Comparison of ENCODE assay signal across 11 mouse cellular contexts in genomic region chr5:140073671-140074116, GRCm38 (mm10).
A peak's percentile ranks its signal among the peaks of the same experiment; 100 is the strongest.
DNase-seq lines count a peak whose midpoint lies in the region; ATAC-seq and TF ChIP-seq lines count a peak whose summit lies in the region.
"Had no signal": no experiment of that assay in that cellular context is flagged by ENCODE, and none has a peak within 500 bp of the region (broad histone marks: within the 10 kb centered on the region; RNA-seq: fewer than 3 reads in every experiment).

No protein-coding gene starts in this region.

- ATAC-seq in embryonic facial prominence, embryonic 14.5 days (ENCODE audit: low read depth): peak; percentile 67
- ATAC-seq in hindbrain, embryonic 14.5 days (ENCODE audit: low FRiP score): peak; percentile 72; the same call in 1 of the 2 replicates
- peak; percentile 58; the same call in 1 of the 2 replicates for ATAC-seq in midbrain, postnatal 0 days (ENCODE audit: low FRiP score)
- no peak for ATAC-seq in kidney, embryonic 16.5 days (ENCODE audit: low FRiP score, low TSS enrichment)
- ATAC-seq: liver, postnatal 0 days had no signal

- H3K4me1 ChIP-seq in embryonic facial prominence, embryonic 14.5 days (ENCODE audit: control insufficient read depth, insufficient read depth, low read length): peaks cover 12% of the 10 kb centered on the region; the same call in 1 of the 2 replicates
- peaks cover 32% of the 10 kb centered on the region for H3K4me1 ChIP-seq in hindbrain, embryonic 14.5 days (replicated peaks; ENCODE audit: control insufficient read depth, insufficient read depth, low read length)
- H3K4me1 ChIP-seq in midbrain, postnatal 0 days (ENCODE audit: insufficient read depth, low read length): peaks cover 14% of the 10 kb centered on the region; the same call in 1 of the 2 replicates
- no peaks in the 10 kb centered on the region for H3K4me1 ChIP-seq in kidney, embryonic 16.5 days (ENCODE audit: insufficient read depth, low read length)

- H3K4me3 ChIP-seq in embryonic facial prominence, embryonic 14.5 days (ENCODE audit: low read depth, low read length): no peak overlapping the region
- H3K4me3 ChIP-seq in hindbrain, embryonic 14.5 days (replicated peaks; ENCODE audit: low read length): no peak overlapping the region
- no peak overlapping the region for H3K4me3 ChIP-seq in midbrain, postnatal 0 days (ENCODE audit: low read depth, low read length)
- H3K4me3 ChIP-seq in kidney, embryonic 16.5 days (ENCODE audit: low read length): no peak overlapping the region
- H3K4me3 ChIP-seq: gastrocnemius, adult 2 months; kidney, embryonic 15.5 days had no signal

- H3K27me3 ChIP-seq in embryonic facial prominence, embryonic 14.5 days (replicated peaks; ENCODE audit: control insufficient read depth, insufficient read depth, low read length): no peaks in the 10 kb centered on the region
- H3K27me3 ChIP-seq in hindbrain, embryonic 14.5 days (ENCODE audit: control insufficient read depth, insufficient read depth, low read length): no peaks in the 10 kb centered on the region
- no peaks in the 10 kb centered on the region for H3K27me3 ChIP-seq in midbrain, postnatal 0 days (ENCODE audit: insufficient read depth, low read length)
- H3K27me3 ChIP-seq in kidney, embryonic 16.5 days (ENCODE audit: insufficient read depth, low read length): no peaks in the 10 kb centered on the region
- H3K27me3 ChIP-seq: CH12.LX; kidney, embryonic 15.5 days had no signal

- WGBS in embryonic facial prominence, embryonic 14.5 days: 36% methylated on average over 12 of the region's 12 CpGs
- WGBS in hindbrain, embryonic 14.5 days: 18% methylated on average over 12 of the region's 12 CpGs
- WGBS in midbrain, postnatal 0 days: 17% methylated on average over 12 of the region's 12 CpGs
- WGBS in kidney, embryonic 16.5 days: 41% methylated on average over 12 of the region's 12 CpGs

- no peak overlapping the region for H3K4me2 ChIP-seq in embryonic facial prominence, embryonic 14.5 days (ENCODE audit: low read depth, low read length)
- H3K4me2 ChIP-seq in hindbrain, embryonic 14.5 days (replicated peaks): no peak overlapping the region
- H3K4me2 ChIP-seq in midbrain, postnatal 0 days (ENCODE audit: low read depth, low read length, poor library complexity, severe bottlenecking): no peak overlapping the region
- H3K4me2 ChIP-seq in kidney, embryonic 16.5 days (replicated peaks; ENCODE audit: low read depth, low read length): no peak overlapping the region
- H3K4me2 ChIP-seq: kidney, embryonic 15.5 days had no signal

- DNase-seq in brain, adult 2 months (ENCODE audit: low read depth, low spot score): peak; percentile 81
- DNase-seq in embryonic facial prominence, embryonic 14.5 days (ENCODE audit: low spot score): peak; percentile 40
- DNase-seq in hindbrain, embryonic 14.5 days (ENCODE audit: low spot score): peak; percentile 48
- DNase-seq in midbrain, postnatal 0 days (ENCODE audit: low spot score): peak; percentile 45
- DNase-seq in gastrocnemius, postnatal 36 days: no peak
- no peak for DNase-seq in embryo, embryonic 9.5 days (ENCODE audit: extremely low spot score)
- DNase-seq: gastrocnemius, adult 2 months; liver, postnatal 0 days had no signal

- intact Hi-C loops in gastrocnemius, postnatal 36 days (cut with DNase I): no loop called here

- H3K9ac ChIP-seq in embryonic facial prominence, embryonic 14.5 days (ENCODE audit: low read depth, low read length): no peak overlapping the region
- H3K9ac ChIP-seq in hindbrain, embryonic 14.5 days: 0 out of 2 replicates have a peak overlapping the region, but pooled peaks have one; percentile 2
- no peak overlapping the region for H3K9ac ChIP-seq in midbrain, postnatal 0 days (replicated peaks; ENCODE audit: low read length, poor library complexity, severe bottlenecking)
- H3K9ac ChIP-seq in kidney, embryonic 16.5 days (replicated peaks; ENCODE audit: low read length): no peak overlapping the region
- H3K9ac ChIP-seq: kidney, embryonic 15.5 days; liver, postnatal 0 days had no signal

- H3K27ac ChIP-seq in embryonic facial prominence, embryonic 14.5 days (replicated peaks; ENCODE audit: low read depth, low read length): no peak overlapping the region
- H3K27ac ChIP-seq in hindbrain, embryonic 14.5 days: peak overlapping the region; percentile 73
- no peak overlapping the region for H3K27ac ChIP-seq in midbrain, postnatal 0 days (ENCODE audit: low read depth, low read length)
- no peak overlapping the region for H3K27ac ChIP-seq in kidney, embryonic 16.5 days (ENCODE audit: low read length)
- H3K27ac ChIP-seq: gastrocnemius, adult 2 months; kidney, embryonic 15.5 days had no signal

- TF ChIP-seq CTCF in midbrain, postnatal 0 days (IDR thresholded peaks at IDR 0.05): no peak

- H3K9me3 ChIP-seq in embryonic facial prominence, embryonic 14.5 days (ENCODE audit: control insufficient read depth, low read length): no peaks in the 10 kb centered on the region
- no peaks in the 10 kb centered on the region for H3K9me3 ChIP-seq in hindbrain, embryonic 14.5 days (ENCODE audit: control insufficient read depth, low read length)
- H3K9me3 ChIP-seq in midbrain, postnatal 0 days (ENCODE audit: low read length): no peaks in the 10 kb centered on the region
- no peaks in the 10 kb centered on the region for H3K9me3 ChIP-seq in kidney, embryonic 16.5 days (ENCODE audit: low read length)
- H3K9me3 ChIP-seq: kidney, embryonic 15.5 days had no signal

- no peaks in the 10 kb centered on the region for H3K36me3 ChIP-seq in embryonic facial prominence, embryonic 14.5 days (ENCODE audit: control insufficient read depth, insufficient read depth, low read length)
- H3K36me3 ChIP-seq in hindbrain, embryonic 14.5 days (replicated peaks; ENCODE audit: control insufficient read depth, insufficient read depth): no peaks in the 10 kb centered on the region
- no peaks in the 10 kb centered on the region for H3K36me3 ChIP-seq in midbrain, postnatal 0 days (ENCODE audit: insufficient read depth, low read length)
- no peaks in the 10 kb centered on the region for H3K36me3 ChIP-seq in kidney, embryonic 16.5 days (ENCODE audit: insufficient read depth, low read length)
- H3K36me3 ChIP-seq: kidney, embryonic 15.5 days had no signal

Comparison
In these comparisons a context has a peak if more than half of its experiments do, and no peak if none do; other contexts are left out.
1. DNase-seq: peak in brain, adult 2 months (single experiment), embryonic facial prominence, embryonic 14.5 days (single experiment), hindbrain, embryonic 14.5 days (single experiment) and midbrain, postnatal 0 days (single experiment); none in gastrocnemius, postnatal 36 days (0 of 2) and embryo, embryonic 9.5 days (single experiment).